Mouse (Mus musculus): ENCODE measurements around the gene Myo16. TPM values are rescaled to one million over a fixed set of nuclear protein-coding genes. Genes with fewer than 3 reads are reported as not detected.

The Myo16 gene
- polyA plus RNA-seq, 1 experiment from 2014 or later: 7.2 TPM

DNA sequence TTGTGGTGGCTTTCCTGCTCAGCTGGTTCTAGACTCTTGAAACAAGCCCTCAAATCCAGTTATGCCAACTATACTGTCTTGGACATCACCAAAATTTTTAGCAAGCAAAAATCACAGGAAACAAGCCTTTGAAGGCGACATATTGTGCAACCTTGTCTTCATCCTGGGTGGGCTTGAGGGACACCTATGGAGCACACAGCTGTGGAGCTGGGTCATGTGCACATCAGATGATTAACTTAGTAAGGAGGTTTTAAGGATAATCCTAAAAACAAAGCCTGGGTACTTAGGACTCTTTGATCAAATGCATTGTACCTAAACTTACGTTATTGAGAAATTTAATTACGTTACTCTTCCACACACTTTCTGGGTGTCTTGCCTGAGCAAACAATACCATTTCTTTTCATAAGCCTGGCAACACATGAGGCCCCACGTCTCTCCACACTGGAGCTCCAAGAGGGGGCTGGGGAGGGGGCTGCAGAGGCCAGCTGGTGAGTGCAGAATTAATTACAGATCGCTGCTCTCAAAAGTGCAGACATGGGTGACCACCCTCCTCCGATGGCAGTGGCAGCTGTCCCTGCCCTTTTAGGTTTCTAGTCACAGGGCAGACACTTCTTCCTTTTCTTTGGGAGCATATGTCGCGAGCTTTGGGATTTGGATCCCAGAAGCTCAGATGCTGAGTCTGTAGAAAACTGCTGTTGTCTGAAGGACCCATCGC is 19.5 kb downstream of the Myo16 start:
- Histone ChIP-seq H3K27ac (ENCODE audit: low read length) (no peak overlapping the region), H3K4me2 (ENCODE audit: low read length) (no peak overlapping the region), H3K4me1 (ENCODE audit: control insufficient read depth, insufficient read depth, low read length) (peaks cover 17% of the 10 kb centered on the region), H3K27me3 (ENCODE audit: control insufficient read depth, insufficient read depth, low read depth, low read length) (no peaks in the 10 kb centered on the region), H3K36me3 (ENCODE audit: control insufficient read depth, insufficient read depth, low read length) (no peaks in the 10 kb centered on the region), H3K9me3 (replicated peaks; ENCODE audit: control insufficient read depth, low read length, poor library complexity, severe bottlenecking) (no peaks in the 10 kb centered on the region), H3K4me3 (ENCODE audit: low read depth, low read length) (no peak overlapping the region), H3K9ac (ENCODE audit: low read depth, low read length) (no peak overlapping the region)
- ATAC-seq: no peak
- 19% methylated on average over 9 of the region's 9 CpGs for WGBS

DNA sequence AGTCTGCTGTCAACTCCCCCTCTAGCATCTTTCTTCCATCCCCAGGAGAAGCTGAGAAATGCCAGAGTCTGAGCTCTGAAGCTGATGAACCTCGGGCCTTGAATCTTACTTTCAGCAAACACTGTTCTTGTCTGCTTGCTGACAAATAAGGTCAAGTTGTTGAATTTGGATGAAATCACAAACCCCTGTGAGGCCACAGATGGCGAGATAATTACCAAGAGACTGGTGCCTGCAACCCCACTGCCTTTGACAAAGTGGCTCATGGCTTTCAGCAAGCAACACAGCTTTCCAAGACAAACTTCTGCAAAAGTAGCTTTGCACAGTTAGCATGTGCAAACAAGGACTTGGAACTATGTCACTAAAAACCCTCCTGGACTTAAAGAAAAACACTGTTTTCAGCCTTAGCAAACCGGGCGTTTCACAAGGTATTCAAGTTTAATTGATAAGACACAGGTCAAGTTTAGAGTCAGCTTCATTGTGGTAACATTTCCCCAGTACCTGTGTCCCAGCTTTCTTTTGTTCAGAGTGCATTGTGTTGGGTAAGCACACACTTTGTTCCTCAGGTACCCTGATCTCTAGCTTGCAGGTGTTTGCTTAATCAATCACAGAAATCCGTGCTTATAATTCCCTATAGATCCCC is 20.6 kb downstream of the Myo16 start:
- ATAC-seq: no peak
- Histone ChIP-seq H3K4me3 (ENCODE audit: low read depth, low read length) (no peak overlapping the region), H3K27me3 (ENCODE audit: control insufficient read depth, insufficient read depth, low read depth, low read length) (no peaks in the 10 kb centered on the region), H3K4me2 (ENCODE audit: low read length) (no peak overlapping the region), H3K27ac (ENCODE audit: low read length) (no peak overlapping the region), H3K9me3 (replicated peaks; ENCODE audit: control insufficient read depth, low read length, poor library complexity, severe bottlenecking) (no peaks in the 10 kb centered on the region), H3K36me3 (ENCODE audit: control insufficient read depth, insufficient read depth, low read length) (no peaks in the 10 kb centered on the region), H3K4me1 (ENCODE audit: control insufficient read depth, insufficient read depth, low read length) (peaks cover 20% of the 10 kb centered on the region), H3K9ac (ENCODE audit: low read depth, low read length) (no peak overlapping the region)
- WGBS: 56% methylated on average over 5 of the region's 5 CpGs

DNA sequence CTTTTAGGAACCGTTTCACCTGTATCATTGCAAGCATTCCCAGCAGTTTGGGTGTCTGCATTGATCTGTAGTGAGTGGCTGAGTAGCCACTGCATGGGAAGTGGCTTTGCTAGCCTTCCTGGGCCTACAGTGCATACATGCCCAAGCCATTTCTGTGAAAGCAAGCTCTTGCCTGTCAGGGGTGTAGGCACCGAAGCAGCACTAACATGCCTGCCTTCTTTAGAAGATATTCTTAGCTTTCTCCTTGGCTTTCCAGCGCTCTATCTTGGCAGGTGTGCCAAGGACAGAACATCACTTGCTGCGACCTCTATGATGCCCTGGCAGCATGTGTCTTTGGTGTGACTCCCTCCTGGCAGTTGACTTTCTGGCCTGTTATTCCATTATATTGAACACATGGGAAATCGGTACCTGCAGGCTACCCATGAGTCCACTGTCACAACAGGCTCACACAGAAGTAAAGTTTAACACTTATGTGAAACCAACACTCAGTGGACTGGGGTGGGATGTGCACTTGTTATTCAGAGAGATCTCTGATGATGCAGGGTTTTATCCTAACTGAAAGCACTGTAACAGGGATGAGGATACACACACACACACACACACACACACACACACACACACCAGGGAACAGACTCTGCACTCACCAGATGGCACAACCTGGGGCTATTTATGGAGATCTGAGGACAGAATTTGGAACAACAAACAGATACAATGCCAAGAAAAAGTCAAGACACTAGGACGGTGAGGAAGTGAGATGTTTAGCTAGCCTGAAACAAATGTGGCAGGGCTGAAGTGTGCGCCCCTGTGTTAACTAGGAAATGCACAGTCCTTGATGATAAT is 21.4 kb downstream of the Myo16 start:
- Histone ChIP-seq H3K9me3 (replicated peaks; ENCODE audit: control insufficient read depth, low read length, poor library complexity, severe bottlenecking) (no peaks in the 10 kb centered on the region), H3K36me3 (ENCODE audit: control insufficient read depth, insufficient read depth, low read length) (no peaks in the 10 kb centered on the region), H3K4me3 (ENCODE audit: low read depth, low read length) (no peak overlapping the region), H3K4me1 (ENCODE audit: control insufficient read depth, insufficient read depth, low read length) (peaks cover 23% of the 10 kb centered on the region), H3K27me3 (ENCODE audit: control insufficient read depth, insufficient read depth, low read depth, low read length) (no peaks in the 10 kb centered on the region), H3K27ac (ENCODE audit: low read length) (no peak overlapping the region), H3K4me2 (ENCODE audit: low read length) (no peak overlapping the region), H3K9ac (ENCODE audit: low read depth, low read length) (no peak overlapping the region)
- WGBS: 71% methylated on average over 7 of the region's 7 CpGs
- peak; percentile 29; the same call in 1 of the 2 replicates for ATAC-seq

DNA sequence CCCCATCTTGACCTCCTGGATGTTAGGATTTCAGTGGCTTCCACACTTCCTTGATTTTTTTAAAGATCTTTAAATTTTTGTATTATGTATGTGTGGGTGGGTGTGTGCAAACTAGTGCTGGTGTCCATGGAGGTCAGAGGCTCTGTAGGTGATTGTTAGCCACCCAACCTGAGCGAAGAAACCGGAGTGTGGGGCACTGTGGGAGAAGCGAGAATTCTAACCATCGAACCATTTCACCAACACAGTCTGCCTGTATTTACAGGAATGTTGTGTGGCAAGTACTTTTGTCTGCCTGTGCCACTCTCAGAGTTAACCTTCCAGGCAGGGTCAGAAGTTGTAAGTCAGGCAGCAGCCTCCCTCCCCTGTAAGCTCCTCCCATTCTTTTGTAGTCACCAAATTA is 22.3 kb downstream of the Myo16 start:
- Histone ChIP-seq H3K36me3 (ENCODE audit: control insufficient read depth, insufficient read depth, low read length) (no peaks in the 10 kb centered on the region), H3K4me3 (ENCODE audit: low read depth, low read length) (no peak overlapping the region), H3K9ac (ENCODE audit: low read depth, low read length) (no peak overlapping the region), H3K4me1 (ENCODE audit: control insufficient read depth, insufficient read depth, low read length) (peaks cover 23% of the 10 kb centered on the region), H3K4me2 (ENCODE audit: low read length) (no peak overlapping the region), H3K9me3 (replicated peaks; ENCODE audit: control insufficient read depth, low read length, poor library complexity, severe bottlenecking) (no peaks in the 10 kb centered on the region), H3K27me3 (ENCODE audit: control insufficient read depth, insufficient read depth, low read depth, low read length) (no peaks in the 10 kb centered on the region), H3K27ac (ENCODE audit: low read length) (no peak overlapping the region)
- ATAC-seq: no peak
- 83% methylated on average over 4 of the region's 4 CpGs for WGBS

DNA sequence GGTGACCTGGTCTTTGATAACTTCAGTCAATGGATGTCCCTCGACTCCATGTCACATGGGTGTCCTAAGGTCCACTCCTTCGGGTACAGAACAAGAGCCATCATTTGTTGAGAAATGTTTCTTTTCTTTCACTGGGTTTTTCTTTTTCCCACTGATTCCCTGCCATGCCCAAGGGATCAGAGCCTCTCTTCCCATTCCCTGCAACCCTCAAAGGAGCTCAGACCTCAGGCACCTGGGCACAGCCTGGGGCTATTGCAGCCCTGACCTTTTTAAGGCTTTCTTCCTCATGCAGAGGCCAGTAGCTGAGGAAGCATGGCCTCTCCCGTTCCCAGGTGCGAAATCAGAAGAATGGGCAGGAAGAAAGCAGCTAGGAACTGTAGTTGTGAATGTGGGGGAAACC is 23.4 kb downstream of the Myo16 start:
- WGBS: 58% methylated on average over 4 of the region's 4 CpGs
- Histone ChIP-seq H3K9ac (ENCODE audit: low read depth, low read length) (no peak overlapping the region), H3K4me2 (ENCODE audit: low read length) (no peak overlapping the region), H3K36me3 (ENCODE audit: control insufficient read depth, insufficient read depth, low read length) (no peaks in the 10 kb centered on the region), H3K4me1 (ENCODE audit: control insufficient read depth, insufficient read depth, low read length) (peaks cover 23% of the 10 kb centered on the region), H3K27me3 (ENCODE audit: control insufficient read depth, insufficient read depth, low read depth, low read length) (no peaks in the 10 kb centered on the region), H3K27ac (ENCODE audit: low read length) (no peak overlapping the region), H3K4me3 (ENCODE audit: low read depth, low read length) (no peak overlapping the region), H3K9me3 (replicated peaks; ENCODE audit: control insufficient read depth, low read length, poor library complexity, severe bottlenecking) (no peaks in the 10 kb centered on the region)
- no peak for ATAC-seq

DNA sequence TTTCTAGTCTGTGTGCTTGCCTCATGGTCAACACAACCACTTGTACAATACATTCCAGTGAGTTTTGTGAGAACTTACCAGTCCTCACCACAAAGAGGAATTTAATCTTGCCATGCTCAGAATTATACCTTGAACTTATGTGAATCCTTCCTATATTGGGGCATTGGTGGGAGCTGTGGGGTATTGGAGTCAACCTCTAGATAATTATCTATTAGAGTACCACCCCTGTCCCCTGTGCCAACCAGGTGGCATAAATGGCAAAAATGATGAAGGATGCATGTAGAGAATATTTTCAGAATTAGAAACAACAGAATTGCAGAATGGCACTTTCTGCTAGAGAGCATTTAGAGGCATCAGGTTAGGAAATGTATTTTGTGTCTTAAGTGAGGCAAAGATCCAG is 25.3 kb downstream of the Myo16 start:
- no peaks in the 10 kb centered on the region for H3K9me3 ChIP-seq (replicated peaks; ENCODE audit: control insufficient read depth, low read length, poor library complexity, severe bottlenecking)
- H3K4me3 ChIP-seq (ENCODE audit: low read depth, low read length): no peak overlapping the region
- H3K9ac ChIP-seq (ENCODE audit: low read depth, low read length): no peak overlapping the region
- no peak overlapping the region for H3K27ac ChIP-seq (ENCODE audit: low read length)
- H3K4me2 ChIP-seq (ENCODE audit: low read length): no peak overlapping the region
- peaks cover 16% of the 10 kb centered on the region for H3K4me1 ChIP-seq (ENCODE audit: control insufficient read depth, insufficient read depth, low read length)
- no peaks in the 10 kb centered on the region for H3K27me3 ChIP-seq (ENCODE audit: control insufficient read depth, insufficient read depth, low read depth, low read length)
- H3K36me3 ChIP-seq (ENCODE audit: control insufficient read depth, insufficient read depth, low read length): no peaks in the 10 kb centered on the region
- ATAC-seq: no peak

DNA sequence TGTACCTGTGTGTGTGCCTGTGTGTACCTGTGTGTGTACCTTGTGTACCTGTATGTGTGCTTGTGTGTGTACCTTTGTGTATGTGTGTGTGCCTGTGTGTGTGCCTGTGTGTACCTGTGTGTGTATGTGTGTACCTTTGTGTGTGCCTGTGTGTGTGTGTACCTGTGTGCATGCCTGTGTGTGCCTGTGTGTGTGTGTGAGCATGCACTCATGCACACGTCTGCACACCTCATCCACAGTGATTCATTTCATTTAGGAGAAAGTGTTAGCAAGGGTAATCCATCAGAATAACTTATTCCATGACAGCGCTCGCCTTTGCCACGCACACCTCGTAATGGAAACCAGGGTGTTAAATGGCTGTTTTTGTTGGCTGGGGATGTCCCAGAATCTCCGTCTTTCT is 36.9 kb downstream of the Myo16 start:
- H3K4me3 ChIP-seq (ENCODE audit: low read depth, low read length): no peak overlapping the region
- no peak for ATAC-seq
- no peak overlapping the region for H3K9ac ChIP-seq (ENCODE audit: low read depth, low read length)
- no peaks in the 10 kb centered on the region for H3K4me1 ChIP-seq (ENCODE audit: control insufficient read depth, insufficient read depth, low read length)
- no peaks in the 10 kb centered on the region for H3K27me3 ChIP-seq (ENCODE audit: control insufficient read depth, insufficient read depth, low read depth, low read length)
- WGBS: 78% methylated on average over 6 of the region's 6 CpGs
- no peak overlapping the region for H3K27ac ChIP-seq (ENCODE audit: low read length)
- no peaks in the 10 kb centered on the region for H3K36me3 ChIP-seq (ENCODE audit: control insufficient read depth, insufficient read depth, low read length)
- no peak overlapping the region for H3K4me2 ChIP-seq (ENCODE audit: low read length)
- H3K9me3 ChIP-seq (replicated peaks; ENCODE audit: control insufficient read depth, low read length, poor library complexity, severe bottlenecking): no peaks in the 10 kb centered on the region

DNA sequence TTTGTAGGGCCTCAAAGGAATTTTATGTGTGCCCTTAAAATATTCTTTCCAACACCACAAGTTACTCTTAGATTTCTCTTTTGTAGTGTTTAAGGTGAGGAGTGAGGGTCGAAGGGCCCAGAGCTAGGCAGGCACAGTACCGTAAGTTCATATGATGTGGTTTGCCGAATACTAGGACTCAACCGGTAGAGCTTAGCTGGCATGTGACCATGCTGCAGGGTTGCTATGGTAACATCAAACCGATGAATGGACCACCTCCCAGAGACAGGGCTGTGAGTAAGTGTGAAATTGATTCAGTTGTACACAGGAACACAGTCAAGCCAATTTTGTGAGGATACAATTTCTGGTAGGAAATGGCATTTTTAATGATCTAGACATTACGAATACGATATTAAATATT is 44.5 kb downstream of the Myo16 start:
- Histone ChIP-seq H3K9me3 (replicated peaks; ENCODE audit: control insufficient read depth, low read length, poor library complexity, severe bottlenecking) (no peaks in the 10 kb centered on the region), H3K4me1 (ENCODE audit: control insufficient read depth, insufficient read depth, low read length) (peaks cover 18% of the 10 kb centered on the region), H3K27ac (ENCODE audit: low read length) (no peak overlapping the region; the same call in 1 of the 2 replicates), H3K4me2 (ENCODE audit: low read length) (peak overlapping the region; percentile 42), H3K4me3 (ENCODE audit: low read depth, low read length) (peak overlapping the region; percentile 14; the same call in 1 of the 2 replicates), H3K36me3 (ENCODE audit: control insufficient read depth, insufficient read depth, low read length) (no peaks in the 10 kb centered on the region), H3K27me3 (ENCODE audit: control insufficient read depth, insufficient read depth, low read depth, low read length) (no peaks in the 10 kb centered on the region), H3K9ac (ENCODE audit: low read depth, low read length) (no peak overlapping the region)
- peak; percentile 91 for ATAC-seq
- WGBS: 21% methylated on average over 7 of the region's 7 CpGs

DNA sequence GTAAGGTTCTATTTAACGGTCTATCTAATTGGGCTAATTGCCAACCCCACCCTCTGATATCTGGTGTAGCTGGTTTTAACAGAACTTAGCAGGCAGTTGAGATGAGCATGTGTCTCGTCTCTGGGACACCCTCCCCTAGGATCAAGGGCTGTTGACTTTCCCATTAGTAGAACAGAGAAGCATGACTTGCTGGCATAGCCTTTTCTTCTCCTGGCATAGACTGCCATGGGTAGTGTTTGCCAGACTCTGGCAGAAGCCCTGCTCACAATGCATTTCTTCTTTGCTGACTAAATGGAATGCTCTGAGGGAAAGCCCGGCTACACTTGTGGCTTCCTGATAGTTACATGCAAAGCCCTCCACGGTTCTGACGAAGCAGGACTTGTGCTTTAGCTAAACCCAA is 45.6 kb downstream of the Myo16 start:
- 65% methylated on average over 5 of the region's 5 CpGs for WGBS
- Histone ChIP-seq H3K9me3 (replicated peaks; ENCODE audit: control insufficient read depth, low read length, poor library complexity, severe bottlenecking) (no peaks in the 10 kb centered on the region), H3K9ac (ENCODE audit: low read depth, low read length) (no peak overlapping the region), H3K27ac (ENCODE audit: low read length) (peak overlapping the region; percentile 28; the same call in 1 of the 2 replicates), H3K36me3 (ENCODE audit: control insufficient read depth, insufficient read depth, low read length) (no peaks in the 10 kb centered on the region), H3K27me3 (ENCODE audit: control insufficient read depth, insufficient read depth, low read depth, low read length) (no peaks in the 10 kb centered on the region), H3K4me2 (ENCODE audit: low read length) (peak overlapping the region; percentile 42), H3K4me1 (ENCODE audit: control insufficient read depth, insufficient read depth, low read length) (peaks cover 18% of the 10 kb centered on the region), H3K4me3 (ENCODE audit: low read depth, low read length) (no peak overlapping the region)
- ATAC-seq: no peak

All from midbrain, embryonic 16.5 days (tissue).